Mouse (Mus musculus) heart, postnatal 14 days (tissue): Measurements from ENCODE around the gene Yju2. TPM values are rescaled to one million over a fixed set of nuclear protein-coding genes. Genes with fewer than 3 reads are reported as not detected.
A peak's percentile ranks its signal among the peaks of the same experiment; 100 is the strongest.

Source experiments
- DNase-seq, 2 experiments: peaks; one replicate each; pipeline ENCODE4 v3.0.0; 2021 to 2022
- intact Hi-C: fragments of 180-260 bp; cut with DNase I; formaldehyde crosslinking; loops from one replicate; pipeline ENCODE4 v1.15.1; 2025
- total RNA-seq, 2 experiments: library from RNA; stranded (reverse); gene quantifications; 2 replicates each; pipeline ENCODE4 v1.2.3; 2021

The Yju2 gene
- total RNA-seq, 2 experiments from 2014 or later: 10.8 to 12.6 TPM

DNA sequence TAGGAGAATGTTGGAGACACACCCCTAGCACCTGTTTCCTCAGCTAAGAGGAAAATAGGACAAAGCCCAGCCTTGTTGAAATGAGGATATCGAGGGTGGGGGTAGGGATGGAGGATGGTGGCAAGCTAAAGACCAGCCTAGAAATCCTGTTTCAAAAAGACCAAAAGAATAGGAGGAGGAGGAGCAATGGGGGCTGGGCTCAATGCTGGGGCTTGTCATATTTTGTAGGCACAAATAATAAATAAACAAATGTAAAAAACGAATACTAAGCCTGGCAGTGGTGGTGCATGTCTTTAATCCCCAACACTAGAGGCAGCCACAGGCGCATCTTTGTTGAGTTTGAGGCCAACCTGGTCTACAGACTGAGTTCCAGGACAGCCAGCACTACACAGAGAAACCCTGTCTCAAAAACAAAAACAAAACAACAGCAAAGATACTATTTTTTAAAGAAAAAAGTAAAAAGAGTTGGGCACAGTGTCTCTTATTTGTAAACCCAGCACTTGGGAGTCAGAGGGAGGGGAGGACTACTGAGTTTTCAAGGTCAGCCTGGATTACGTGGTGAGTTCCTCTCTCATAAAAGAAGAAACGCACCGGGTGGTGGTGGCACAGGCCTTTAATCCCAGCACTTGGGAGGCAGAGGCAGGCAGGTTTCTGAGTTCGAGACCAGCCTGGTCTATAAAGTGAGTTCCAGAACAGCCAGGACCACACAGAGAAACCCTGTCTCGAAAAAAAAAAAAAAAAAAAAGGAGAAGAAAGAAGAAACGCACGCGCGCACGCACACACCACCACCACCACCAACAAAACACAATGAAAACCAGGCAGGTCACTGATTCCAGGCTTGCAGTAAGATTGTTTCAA is 944 bp upstream of the Yju2 start:
- intact Hi-C loops: loop anchor here (2.0 to 10.0 kb wide), 3 partner anchors 53 to 297 kb away; partner anchors contain the start of gene Fem1a

DNA sequence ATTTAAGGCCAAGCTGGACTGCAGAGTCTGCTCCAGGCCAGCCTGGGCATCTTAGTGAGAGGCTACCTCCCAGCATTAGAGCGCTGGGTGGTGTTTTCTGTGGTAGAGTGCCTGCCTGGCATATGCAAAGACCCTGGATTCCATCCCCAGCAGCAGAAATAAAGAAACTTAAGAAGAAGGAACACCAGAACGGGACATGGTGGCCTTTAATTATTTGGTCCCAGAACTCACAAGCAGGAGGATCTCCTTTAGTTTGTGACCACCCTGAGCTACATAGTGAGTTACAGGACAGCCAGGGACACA is 364 bp upstream of the Yju2 start:
- DNase-seq: no peak
- intact Hi-C loops: loop anchor here (10.0 kb wide), 2 partner anchors 254 to 296 kb away; partner anchors contain the start of gene Fem1a

More for the DNA sequence above, 944 bp upstream of the Yju2 start:
- no peak for DNase-seq

DNA sequence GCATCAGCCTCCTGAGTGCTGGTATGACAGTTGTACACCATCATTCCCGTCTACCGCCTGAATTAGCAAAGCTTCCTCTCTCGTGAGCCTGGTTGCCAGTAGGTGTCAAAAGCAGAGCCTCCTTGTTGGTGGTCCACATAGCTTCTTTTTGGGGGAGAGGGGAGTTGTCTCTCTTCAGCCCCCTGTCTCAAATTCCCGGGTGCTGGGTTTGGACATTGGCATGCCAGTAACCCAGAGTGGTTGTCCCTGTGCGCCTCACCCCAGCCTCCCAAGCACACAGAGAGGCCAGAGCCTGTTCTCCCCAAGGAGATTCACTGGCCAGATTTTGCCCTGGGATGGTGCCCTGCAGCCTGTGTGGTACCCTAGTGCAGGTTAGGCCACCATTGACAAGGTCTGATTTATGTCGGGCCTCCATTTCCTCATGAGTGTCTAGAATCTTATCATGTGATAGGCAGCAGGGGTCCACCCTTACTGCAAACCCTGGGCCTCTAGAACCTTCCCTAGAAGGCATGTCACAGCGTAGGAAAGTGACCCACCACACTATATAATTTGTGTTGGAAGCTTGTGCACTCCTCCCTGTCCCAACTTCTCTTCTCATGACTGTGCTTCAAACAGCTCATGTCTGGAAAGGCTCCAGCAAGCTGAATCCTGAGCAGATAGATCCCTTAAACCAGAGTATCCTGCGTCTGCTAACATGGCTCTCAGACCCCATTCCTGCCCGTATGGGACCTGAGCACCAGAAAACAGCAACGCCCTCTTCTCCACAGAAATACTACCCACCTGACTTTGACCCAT is 1.2 kb downstream of the Yju2 start:
- no peak for DNase-seq
- intact Hi-C loops: loop anchor here (10.0 kb wide), 2 partner anchors 255 to 295 kb away; partner anchors contain the start of gene Fem1a

DNA sequence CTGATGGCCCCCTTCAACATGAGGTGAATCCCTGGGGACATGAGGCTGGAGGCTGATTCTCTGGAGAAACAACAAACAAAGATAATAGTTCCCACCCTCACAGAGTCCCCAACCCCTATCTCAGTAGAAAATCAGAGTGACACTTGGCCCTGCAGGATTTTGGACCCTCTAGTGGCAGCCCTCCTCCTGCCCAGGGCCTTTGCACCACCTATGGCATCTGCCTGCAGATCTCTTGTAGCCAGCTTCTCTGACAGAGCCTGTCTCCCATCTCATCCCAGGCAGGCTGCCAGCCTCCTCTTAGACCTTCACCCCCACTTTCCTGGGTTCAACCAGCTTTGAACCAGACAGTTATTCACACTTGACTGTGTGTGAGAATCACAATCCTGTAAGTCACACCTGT is 1.9 kb downstream of the Yju2 start:
- intact Hi-C loops: no loop called here
- no peak for DNase-seq

DNA sequence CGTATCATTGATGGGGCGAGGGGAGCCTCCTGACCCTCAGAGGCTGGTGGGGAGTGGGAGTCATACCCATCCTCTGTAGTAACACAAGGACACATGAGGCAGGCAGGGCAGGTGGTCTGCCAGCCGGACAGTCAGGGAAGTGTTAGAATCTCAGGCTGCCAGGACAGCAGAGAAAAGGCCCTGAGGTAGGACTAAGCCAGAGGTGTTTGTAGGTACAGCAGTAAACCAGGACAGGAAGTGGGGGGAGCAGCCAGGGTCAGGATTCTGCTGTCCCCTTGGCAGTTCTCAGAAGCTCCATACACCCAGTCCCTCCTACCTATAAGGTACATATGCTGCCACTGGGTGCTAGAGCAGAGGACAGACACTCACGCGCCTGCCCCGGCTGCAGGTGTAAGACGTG is 2.7 kb downstream of the Yju2 start:
- intact Hi-C loops: no loop called here
- DNase-seq: no peak

DNA sequence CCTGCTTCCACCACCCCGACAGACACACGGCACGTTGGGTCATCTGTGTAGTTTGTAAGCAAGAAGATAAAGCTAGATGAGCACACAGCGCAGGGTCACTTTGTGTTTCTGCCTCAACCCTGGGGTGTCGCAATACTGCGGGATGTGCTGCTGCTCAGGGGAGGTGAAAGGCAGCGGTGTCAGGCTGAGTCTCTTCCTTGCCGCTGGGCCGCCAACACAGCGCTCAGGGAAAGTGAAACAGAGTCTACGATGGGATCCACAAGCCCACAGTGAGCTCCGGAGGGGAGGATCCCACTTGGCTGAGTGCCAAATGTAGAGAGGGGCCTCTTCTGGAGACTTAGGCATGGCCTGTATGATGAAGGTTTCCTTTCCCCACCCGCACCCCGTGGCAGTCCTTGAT is 4.3 kb downstream of the Yju2 start:
- DNase-seq: no peak
- intact Hi-C loops: no loop called here

DNA sequence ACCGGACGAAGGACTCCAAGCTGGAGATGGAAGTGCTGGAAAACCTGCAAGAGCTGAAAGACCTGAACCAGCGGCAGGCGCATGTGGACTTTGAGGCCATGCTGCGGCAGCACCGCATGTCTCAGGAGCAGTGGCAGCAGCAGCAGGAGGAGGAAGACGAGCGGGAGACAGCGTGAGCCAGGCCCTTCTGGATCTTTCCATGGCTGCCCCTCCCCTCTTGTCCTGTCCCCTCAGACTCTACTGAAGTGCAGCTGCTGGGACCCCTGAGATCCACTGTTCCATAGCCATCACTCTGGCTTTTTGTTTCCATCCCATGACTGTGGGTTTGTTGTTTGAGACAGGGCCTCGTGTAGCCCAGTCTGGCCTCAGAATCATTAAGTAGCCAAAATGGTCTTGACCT is 5.6 kb downstream of the Yju2 start:
- intact Hi-C loops: no loop called here
- no peak for DNase-seq

DNA sequence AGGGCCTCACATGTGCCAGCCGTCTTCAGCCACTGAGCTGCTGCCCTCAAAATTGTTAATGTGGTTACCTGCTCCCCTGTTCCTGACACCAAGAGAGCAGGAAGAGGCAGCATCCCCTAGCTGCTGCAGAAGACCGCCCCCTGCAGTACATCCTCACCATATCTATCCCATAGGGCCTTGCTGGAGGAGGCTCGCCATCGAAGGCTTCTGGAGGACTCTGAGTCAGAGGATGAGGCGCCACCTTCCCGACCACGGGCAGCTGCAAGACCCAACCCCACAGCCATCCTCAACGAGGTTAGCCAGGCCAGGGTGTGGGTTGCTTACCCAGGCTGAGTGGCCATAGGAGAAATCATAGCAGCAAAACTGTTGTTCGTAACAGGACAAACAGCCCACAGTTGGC is 6.1 kb downstream of the Yju2 start:
- intact Hi-C loops: no loop called here
- DNase-seq: no peak

DNA sequence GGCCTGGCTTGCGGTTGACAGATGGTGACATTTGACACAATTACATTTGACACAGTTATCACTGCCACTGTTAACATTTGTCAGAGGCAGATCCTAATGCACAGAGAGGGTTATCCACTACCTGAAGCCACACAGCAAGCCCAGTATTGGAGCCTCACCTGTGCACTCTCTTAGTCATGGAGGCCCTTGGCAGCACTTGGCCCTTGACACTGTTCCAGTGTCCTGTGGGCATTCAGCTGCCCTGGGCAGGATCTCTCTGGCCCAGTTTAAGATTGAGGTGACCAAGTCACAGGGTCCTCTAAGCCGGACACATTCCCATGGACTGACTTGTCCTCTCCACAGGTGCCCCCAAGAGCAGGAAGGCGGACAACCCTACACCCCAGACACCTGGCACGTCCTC is 8.3 kb downstream of the Yju2 start:
- intact Hi-C loops: no loop called here
- DNase-seq: no peak

DNA sequence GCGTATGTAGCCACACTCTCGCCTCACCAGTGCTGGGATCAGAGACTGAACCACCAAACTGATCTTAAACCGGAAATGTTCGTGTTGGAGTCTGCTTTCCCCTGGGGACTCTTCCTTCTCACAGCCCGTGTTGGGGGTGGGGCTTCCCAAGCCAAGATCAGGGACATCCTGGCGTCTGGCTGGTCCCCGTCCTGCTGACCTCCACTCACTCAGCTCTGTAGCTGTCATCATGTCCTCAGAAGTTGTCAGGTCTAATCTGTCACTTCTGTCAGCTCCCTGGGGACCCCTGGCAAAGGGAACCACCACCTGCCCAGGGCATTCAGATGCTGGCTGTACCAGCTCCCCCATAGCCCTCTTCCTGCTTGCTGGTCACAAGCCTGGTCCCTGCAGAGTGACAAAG is 9.3 kb downstream of the Yju2 start:
- intact Hi-C loops: no loop called here
- DNase-seq: peak; percentile 35 to 48

DNA sequence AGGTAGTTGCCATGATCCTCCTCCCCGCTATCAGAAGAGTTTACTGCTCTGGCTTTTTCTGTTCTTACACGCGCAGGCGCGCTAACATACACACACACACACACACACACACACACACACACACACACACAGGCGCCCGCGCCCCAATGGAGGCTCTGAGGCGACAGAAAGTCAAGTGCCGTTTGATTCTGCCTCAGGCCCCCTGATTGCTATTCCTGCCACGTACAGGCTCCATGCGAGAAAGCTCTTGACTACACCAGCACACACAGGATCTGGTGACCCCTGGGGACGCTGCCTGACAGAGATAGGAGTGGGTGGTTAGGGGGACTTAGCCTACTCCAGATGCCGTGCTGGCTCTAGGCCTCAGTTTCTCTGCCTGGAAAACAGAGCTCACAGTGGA is 10.7 kb downstream of the Yju2 start:
- no peak for DNase-seq
- intact Hi-C loops: no loop called here

DNA sequence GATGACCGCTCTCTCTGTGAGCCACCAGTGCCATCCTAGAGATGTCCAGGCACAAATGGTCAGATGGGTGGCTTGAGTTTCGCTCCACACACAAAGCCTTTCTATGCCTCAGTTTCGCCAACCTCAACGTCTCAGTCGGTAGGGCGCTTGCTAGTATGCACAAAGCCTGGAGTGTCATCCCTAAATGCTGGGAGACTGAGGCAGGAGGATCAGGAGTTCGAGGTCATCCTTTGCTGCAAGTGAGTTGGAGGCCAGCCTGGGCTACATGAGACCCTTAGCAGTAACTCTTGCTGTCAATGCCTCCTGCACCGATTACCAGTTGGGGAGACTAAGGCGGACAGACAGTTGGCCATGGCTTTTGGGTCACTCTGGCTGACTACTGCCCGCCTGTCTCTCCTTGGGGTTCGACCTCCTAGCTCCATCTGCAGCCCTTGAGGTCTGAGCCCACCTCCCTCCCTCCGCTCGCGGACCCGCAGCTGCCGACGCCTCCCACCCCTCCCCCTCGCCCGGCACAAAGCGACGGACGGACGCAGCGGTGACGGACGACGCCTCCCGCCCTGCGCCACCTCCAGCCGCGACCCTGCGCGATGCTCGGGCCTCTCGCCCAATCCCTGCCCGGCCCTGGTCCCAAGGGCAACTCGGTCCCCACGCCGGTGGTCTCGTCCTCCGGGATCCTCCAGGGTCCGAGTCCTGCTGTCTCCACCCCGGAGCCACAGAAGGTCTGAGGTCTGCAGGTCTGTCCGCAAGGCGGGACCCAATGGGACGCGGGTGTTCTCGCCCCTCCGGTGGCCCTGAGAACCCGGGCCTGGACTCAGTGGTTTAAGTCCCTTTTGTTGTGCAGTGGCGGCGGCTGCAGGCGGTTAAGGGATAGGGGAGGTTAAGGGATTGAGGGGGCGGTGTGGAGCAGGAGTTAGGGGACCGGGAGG is 11.3 kb downstream of the Yju2 start, which contains the start of gene Shd:
Gene Shd (plus strand): TSS at position 502 of the 926 bp plus-strand sequence.
- DNase-seq: peak; percentile 46 to 54
- intact Hi-C loops: no loop called here

DNA sequence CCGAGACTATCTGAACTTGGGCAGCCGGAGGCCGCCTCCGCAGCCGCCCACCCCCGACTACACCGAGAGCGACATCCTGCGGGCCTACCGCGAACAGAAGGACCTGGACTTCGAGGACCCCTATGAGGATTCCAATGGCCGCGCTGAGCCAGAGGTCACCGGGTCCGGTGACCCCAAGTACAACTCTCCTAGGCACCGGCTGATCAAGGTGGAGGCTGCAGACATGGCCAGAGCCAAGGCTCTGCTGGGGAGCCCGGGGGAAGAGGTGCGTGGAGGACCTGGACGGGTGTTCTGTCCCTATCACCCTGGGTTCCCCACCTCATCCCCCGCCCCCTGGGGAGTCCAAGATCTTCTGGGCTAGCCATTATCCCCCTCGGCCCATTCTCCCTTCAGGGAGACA is 12.6 kb downstream of the Yju2 start:
- intact Hi-C loops: no loop called here
- no peak for DNase-seq

DNA sequence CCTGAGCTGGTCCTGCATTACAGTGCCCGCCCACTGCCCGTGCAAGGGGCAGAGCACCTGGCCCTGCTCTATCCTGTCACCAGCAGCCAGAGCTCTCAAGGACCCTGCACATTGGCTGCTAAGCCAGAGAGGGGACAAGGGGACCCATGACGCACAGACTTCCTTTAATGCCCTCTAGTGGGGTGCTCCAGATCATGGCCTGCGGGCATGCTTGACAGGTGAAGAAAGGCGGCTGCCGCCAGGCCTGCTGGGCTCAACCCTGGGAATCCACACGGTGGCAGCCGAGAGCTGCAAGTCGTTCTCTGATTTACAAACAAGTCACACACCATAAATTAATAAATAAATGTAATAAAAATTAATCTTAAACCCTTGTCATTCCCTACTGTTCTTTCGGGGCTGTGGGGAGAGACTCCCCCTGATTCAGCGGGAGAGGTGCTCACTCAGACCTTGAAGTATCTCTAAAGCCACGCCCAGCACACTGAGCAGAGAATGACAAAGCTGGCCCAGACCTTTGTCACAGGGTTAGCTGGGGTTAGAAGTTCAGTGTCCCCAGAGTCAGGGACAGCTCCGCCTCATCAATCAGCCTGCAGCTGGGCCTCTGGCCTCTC is 17.5 kb downstream of the Yju2 start:
- peak; percentile 83 to 89 for DNase-seq
- intact Hi-C loops: loop anchor here (1.0 kb wide), 1 partner anchor 34 kb away; no protein-coding TSS in a partner anchor

DNA sequence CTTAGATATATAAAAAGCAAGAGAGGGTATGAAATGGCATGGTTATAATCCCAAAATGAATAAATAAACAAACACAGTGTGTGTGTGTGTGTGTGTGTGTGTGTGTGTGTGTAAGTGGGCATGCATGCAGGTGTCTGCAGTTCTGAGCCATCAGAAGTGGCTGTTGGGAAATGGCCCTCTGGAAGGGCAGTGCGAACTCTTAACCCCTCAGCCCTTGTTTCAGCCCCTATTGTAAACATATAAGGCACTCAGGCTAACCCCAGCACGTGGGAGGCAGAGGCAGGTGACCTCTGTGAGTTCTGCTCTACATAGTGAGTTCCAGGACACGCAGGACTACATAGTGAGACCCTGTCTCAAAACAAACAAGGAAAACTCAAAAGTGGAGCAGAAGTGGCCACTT is 18.4 kb downstream of the Yju2 start:
- DNase-seq: no peak
- intact Hi-C loops: no loop called here

DNA sequence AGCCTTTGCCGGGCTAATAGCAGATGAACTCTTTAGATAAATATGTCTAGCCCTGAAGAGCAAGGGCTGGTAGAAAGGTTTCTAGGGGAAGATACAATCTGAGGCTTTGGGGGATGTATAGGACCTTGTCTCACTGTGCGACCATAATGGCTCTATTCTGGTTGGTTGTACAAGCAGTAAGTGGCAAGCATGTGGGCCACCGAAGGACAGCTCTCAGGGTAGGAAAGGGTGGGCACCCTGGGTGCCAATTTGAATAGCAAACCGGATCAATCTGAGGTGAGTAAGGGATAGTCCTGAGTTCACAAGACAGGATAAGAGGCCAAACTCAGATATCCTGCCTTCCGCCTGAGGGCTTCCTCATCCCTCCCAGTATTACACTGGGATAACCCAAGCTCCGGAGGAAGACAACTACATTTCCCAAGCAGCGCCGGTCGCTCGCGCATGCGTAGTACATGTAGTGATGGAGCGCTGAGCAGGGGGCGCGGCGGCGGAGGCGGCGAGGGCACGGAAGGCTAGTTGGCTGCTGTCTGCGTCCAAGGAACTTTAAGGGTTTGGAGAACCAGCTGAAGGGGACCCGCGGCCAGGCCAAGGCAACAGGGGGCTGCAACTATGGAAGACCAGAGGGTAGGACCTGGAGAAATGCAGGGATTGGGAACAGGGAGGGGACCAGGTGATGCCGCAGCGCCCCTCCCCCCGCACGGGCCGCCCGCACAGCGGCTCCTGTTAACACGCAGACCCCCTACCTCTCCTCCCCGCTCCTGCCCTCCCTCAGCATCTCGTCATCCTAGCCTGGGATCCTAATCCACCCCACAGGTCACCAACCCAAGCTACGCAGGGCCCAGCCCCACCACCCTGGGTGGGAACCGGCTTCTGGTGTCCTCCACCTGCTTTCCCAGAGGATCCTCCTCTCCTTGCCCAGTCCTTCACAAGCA is 27.4 kb downstream of the Yju2 start, which contains the start of gene Fsd1:
Gene Fsd1 (plus strand): TSS at position 480 of the 932 bp plus-strand sequence.
- peak; percentile 61 to 63 for DNase-seq
- intact Hi-C loops: no loop called here

DNA sequence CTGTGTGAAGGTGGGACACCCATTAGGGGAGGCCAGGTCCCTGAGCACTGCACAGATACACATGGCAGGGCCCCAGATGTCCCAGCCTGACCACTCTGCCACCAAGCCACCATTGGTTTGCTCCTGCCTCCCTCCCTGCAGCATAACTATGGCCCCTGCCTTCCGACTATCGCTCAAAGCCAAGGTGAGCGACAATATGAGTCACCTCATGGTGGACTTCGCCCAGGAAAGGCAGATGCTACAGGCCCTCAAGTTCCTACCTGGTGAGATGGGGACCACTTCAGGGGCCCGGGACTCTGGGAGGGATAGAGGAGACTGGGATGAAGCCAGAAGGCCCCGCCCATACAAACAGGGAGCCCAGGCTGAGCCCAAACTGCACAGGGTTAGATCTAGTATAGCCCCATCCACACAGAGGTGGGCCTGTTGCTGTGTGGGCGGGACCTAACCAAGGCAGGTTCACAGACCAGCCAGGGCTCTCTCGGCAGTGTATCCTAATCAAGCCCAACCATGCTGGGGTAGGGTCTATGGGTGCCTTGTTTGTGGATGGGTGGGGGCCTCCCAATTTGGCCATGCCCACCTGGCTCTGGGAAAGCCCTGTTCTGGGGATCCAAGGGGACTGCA is 31.5 kb downstream of the Yju2 start:
- intact Hi-C loops: no loop called here

DNA sequence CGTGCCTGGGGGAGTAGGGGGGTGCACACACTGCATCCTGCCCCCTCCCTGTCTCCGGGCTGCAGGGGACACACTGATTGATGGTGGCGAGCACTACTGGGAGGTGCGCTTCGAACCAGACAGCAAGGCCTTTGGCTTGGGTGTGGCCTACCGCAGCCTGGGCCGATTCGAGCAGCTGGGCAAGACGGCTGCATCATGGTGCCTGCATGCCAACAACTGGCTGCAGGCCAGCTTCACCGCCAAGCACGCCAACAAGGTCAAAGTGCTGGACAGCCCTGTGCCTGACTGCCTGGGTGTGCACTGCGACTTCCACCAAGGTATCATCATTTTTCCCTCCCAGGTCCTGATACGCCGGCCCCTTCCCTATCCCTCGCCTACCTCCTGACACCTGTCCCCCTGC is 37.1 kb downstream of the Yju2 start:
- intact Hi-C loops: no loop called here
- DNase-seq: peak in 1 of 2 experiments; percentile 38

More for the DNA sequence above, 31.5 kb downstream of the Yju2 start:
- DNase-seq: no peak
